Mouse (Mus musculus): Measurements from ENCODE around the gene Gm17304. TPM values are rescaled to one million over a fixed set of nuclear protein-coding genes. Genes with fewer than 3 reads are reported as not detected.

The Gm17304 gene
- polyA plus RNA-seq, 1 experiment from 2014 or later: not detected

DNA sequence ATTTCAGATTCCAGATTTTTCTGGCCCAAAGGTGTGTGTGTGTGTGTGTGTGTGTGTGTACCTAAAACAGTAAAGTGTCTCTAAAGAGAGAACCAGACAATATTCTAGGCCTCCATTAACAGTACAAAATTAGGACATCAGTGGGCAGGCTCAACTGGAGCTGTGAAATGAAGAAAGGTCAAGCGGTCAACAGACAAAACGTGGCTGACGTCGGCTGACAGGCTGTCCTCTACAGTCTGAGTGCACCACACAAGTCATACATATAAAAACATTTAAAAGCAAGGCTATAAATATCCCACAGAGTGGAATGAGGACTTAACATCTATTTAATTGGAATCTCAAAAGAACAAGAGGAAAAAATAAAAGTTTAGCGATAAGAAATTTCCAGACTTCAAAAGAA, 1.8 kb upstream of the Gm17304 start:
- Histone ChIP-seq H3K9ac (replicated peaks; ENCODE audit: low read depth, low read length) (no peak overlapping the region), H3K4me3 (ENCODE audit: low read depth, low read length) (no peak overlapping the region), H3K36me3 (ENCODE audit: control insufficient read depth, insufficient read depth, low read length) (no peaks in the 10 kb centered on the region; the same call in 1 of the 2 replicates), H3K4me1 (ENCODE audit: control insufficient read depth, insufficient read depth, low read length) (no peaks in the 10 kb centered on the region), H3K27ac (ENCODE audit: low read length) (no peak overlapping the region), H3K4me2 (replicated peaks; ENCODE audit: low read depth, low read length) (no peak overlapping the region), H3K27me3 (ENCODE audit: control insufficient read depth, insufficient read depth, low read length) (no peaks in the 10 kb centered on the region), H3K9me3 (ENCODE audit: control insufficient read depth, low read depth, low read length) (no peaks in the 10 kb centered on the region)
- no peak for ATAC-seq (ENCODE audit: insufficient number of reproducible peaks, insufficient read depth, low FRiP score, low read depth)
- 73% methylated on average over 5 of the region's 5 CpGs for WGBS

DNA sequence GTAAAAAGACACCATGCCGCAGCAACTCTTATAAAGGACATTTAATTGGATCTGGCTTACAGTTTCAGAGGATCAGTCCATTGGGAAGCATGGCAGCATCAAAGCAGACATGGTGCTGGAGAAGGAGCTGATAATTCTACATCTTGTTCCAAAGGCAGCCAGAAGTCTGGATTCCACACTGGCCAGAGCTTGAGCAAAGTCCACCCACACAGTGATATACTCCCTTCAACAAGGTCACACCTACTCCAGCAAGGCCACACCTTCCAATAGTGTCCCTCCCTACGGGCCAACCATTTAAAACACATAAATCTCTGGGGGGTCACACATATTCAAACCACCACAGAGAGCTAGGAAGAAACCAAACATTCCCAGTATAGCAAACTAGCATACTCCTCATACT, 3.3 kb downstream of the Gm17304 start:
- Histone ChIP-seq H3K4me1 (ENCODE audit: control insufficient read depth, insufficient read depth, low read length) (no peaks in the 10 kb centered on the region), H3K9me3 (ENCODE audit: control insufficient read depth, low read depth, low read length) (no peaks in the 10 kb centered on the region), H3K36me3 (ENCODE audit: control insufficient read depth, insufficient read depth, low read length) (peaks cover 4% of the 10 kb centered on the region; the same call in 1 of the 2 replicates), H3K4me3 (ENCODE audit: low read depth, low read length) (no peak overlapping the region), H3K9ac (replicated peaks; ENCODE audit: low read depth, low read length) (no peak overlapping the region), H3K27me3 (ENCODE audit: control insufficient read depth, insufficient read depth, low read length) (no peaks in the 10 kb centered on the region), H3K4me2 (replicated peaks; ENCODE audit: low read depth, low read length) (no peak overlapping the region), H3K27ac (ENCODE audit: low read length) (no peak overlapping the region)
- 81% methylated on average over 2 of the region's 2 CpGs for WGBS
- no peak for ATAC-seq (ENCODE audit: insufficient number of reproducible peaks, insufficient read depth, low FRiP score, low read depth)

DNA sequence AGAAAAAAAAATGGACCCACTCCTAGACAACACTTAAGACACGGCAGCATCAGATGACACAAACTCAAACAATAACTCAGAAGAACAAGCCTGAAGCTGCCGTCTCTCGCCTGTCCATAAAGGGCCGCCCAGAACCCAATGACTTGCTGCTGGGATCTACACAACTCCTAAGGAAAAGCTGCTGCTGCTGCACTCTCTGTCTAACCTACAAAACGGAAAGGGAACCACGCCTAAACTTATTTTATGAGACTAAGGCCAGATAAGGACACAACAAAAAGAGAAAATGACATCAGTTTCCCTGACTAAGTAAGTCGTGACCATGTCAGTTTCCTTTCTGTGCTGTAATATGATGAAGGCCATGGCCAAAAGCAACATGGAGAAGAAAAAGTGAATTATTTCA, 5.7 kb downstream of the Gm17304 start:
- Histone ChIP-seq H3K36me3 (ENCODE audit: control insufficient read depth, insufficient read depth, low read length) (peaks cover 7% of the 10 kb centered on the region; the same call in 1 of the 2 replicates), H3K4me2 (replicated peaks; ENCODE audit: low read depth, low read length) (no peak overlapping the region), H3K27me3 (ENCODE audit: control insufficient read depth, insufficient read depth, low read length) (no peaks in the 10 kb centered on the region), H3K4me3 (ENCODE audit: low read depth, low read length) (no peak overlapping the region), H3K9ac (replicated peaks; ENCODE audit: low read depth, low read length) (no peak overlapping the region), H3K27ac (ENCODE audit: low read length) (no peak overlapping the region), H3K9me3 (ENCODE audit: control insufficient read depth, low read depth, low read length) (no peaks in the 10 kb centered on the region), H3K4me1 (ENCODE audit: control insufficient read depth, insufficient read depth, low read length) (no peaks in the 10 kb centered on the region)
- 74% methylated on average over 7 of the region's 7 CpGs for WGBS
- no peak for ATAC-seq (ENCODE audit: insufficient number of reproducible peaks, insufficient read depth, low FRiP score, low read depth)

DNA sequence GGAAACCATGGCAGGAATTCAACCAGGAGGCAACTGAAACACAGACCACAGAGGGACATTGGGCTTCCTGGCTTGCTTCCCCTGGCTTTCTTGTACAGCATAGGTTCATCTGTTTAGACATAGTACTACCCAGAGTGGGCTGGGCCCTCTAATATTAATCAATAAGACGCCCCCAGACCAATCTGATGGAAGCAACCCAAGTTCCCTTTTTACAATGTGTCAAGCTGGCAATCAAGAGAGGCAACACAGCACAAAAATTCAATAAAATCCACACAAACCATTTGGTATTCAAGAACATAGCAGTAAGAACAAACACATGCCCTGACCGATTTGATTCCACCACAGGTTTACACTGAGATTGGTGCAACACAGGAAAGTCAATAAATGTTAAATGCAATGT, 6.1 kb downstream of the Gm17304 start:
- Histone ChIP-seq H3K9me3 (ENCODE audit: control insufficient read depth, low read depth, low read length) (no peaks in the 10 kb centered on the region), H3K9ac (replicated peaks; ENCODE audit: low read depth, low read length) (no peak overlapping the region), H3K27me3 (ENCODE audit: control insufficient read depth, insufficient read depth, low read length) (no peaks in the 10 kb centered on the region), H3K36me3 (ENCODE audit: control insufficient read depth, insufficient read depth, low read length) (peaks cover 8% of the 10 kb centered on the region; the same call in 1 of the 2 replicates), H3K27ac (ENCODE audit: low read length) (no peak overlapping the region), H3K4me3 (ENCODE audit: low read depth, low read length) (no peak overlapping the region), H3K4me2 (replicated peaks; ENCODE audit: low read depth, low read length) (no peak overlapping the region), H3K4me1 (ENCODE audit: control insufficient read depth, insufficient read depth, low read length) (no peaks in the 10 kb centered on the region)
- 82% methylated on average over 2 of the region's 2 CpGs for WGBS
- ATAC-seq (ENCODE audit: insufficient number of reproducible peaks, insufficient read depth, low FRiP score, low read depth): no peak

DNA sequence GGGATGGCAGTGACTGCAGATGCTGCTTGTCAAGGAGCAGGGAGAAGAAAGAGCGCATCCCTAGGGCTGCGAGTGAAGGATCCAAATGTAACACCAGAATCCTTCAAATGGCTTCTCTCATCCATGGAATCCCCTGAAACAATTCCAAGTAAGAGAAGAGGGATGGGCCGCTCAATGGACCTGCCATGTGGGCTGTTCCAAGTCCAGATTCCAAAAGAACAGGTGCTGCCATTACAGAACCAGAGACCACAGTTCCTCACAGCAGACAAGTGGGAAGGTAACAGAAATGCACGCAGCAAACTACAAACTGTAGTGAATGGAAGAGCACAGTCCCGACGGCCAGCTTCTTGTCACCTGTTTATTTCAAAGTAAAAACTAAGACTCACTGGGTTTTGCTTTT, 11.5 kb downstream of the Gm17304 start:
- Histone ChIP-seq H3K4me1 (ENCODE audit: control insufficient read depth, insufficient read depth, low read length) (no peaks in the 10 kb centered on the region), H3K9me3 (ENCODE audit: control insufficient read depth, low read depth, low read length) (no peaks in the 10 kb centered on the region), H3K27me3 (ENCODE audit: control insufficient read depth, insufficient read depth, low read length) (no peaks in the 10 kb centered on the region), H3K4me3 (ENCODE audit: low read depth, low read length) (no peak overlapping the region), H3K27ac (ENCODE audit: low read length) (no peak overlapping the region), H3K36me3 (ENCODE audit: control insufficient read depth, insufficient read depth, low read length) (peaks cover 19% of the 10 kb centered on the region), H3K4me2 (replicated peaks; ENCODE audit: low read depth, low read length) (no peak overlapping the region), H3K9ac (replicated peaks; ENCODE audit: low read depth, low read length) (no peak overlapping the region)
- 87% methylated on average over 6 of the region's 6 CpGs for WGBS
- no peak for ATAC-seq (ENCODE audit: insufficient number of reproducible peaks, insufficient read depth, low FRiP score, low read depth)

DNA sequence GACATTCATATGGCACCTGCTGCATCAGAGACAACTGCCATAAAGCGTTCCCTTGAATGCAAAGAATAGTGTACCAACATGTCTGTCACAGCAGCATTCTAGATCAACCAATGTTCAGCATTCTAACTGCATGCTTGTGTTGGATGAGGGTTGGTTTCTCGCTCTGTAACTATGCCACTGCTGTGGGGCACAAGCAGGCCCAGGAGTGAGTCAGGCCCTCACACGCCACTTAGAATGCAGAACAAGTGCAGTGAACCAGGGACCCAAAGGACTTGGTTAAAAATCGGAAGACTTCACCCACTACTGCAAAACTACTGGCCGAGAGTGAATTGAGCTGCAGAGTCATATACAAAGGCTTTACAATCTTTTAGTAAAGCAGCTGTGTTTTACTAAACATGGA, 13.3 kb downstream of the Gm17304 start:
- Histone ChIP-seq H3K4me1 (ENCODE audit: control insufficient read depth, insufficient read depth, low read length) (no peaks in the 10 kb centered on the region), H3K4me3 (ENCODE audit: low read depth, low read length) (no peak overlapping the region), H3K27ac (ENCODE audit: low read length) (no peak overlapping the region), H3K4me2 (replicated peaks; ENCODE audit: low read depth, low read length) (no peak overlapping the region), H3K9ac (replicated peaks; ENCODE audit: low read depth, low read length) (no peak overlapping the region), H3K27me3 (ENCODE audit: control insufficient read depth, insufficient read depth, low read length) (no peaks in the 10 kb centered on the region), H3K9me3 (ENCODE audit: control insufficient read depth, low read depth, low read length) (no peaks in the 10 kb centered on the region), H3K36me3 (ENCODE audit: control insufficient read depth, insufficient read depth, low read length) (peaks cover 17% of the 10 kb centered on the region)
- ATAC-seq (ENCODE audit: insufficient number of reproducible peaks, insufficient read depth, low FRiP score, low read depth): no peak
- 90% methylated on average over 5 of the region's 5 CpGs for WGBS

DNA sequence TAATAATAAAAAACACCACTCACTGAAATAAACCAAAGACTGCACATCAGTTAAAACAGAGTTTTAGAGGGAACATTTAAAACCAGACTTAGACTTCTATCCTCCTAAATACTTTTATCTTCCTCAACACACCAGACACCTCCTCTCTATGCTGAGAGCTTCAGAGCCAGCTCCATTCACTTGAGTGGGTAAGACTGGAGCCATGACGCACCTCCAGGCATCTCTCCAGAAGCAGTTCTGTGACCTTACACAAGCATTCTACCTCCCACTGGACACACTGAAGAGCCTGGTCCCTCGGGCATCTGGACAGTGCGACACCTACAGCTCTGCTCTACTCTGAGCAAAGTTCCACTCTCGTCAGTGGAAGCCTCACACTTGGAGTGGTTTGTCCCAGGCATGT, 14.4 kb downstream of the Gm17304 start:
- 93% methylated on average over 4 of the region's 4 CpGs for WGBS
- H3K27me3 ChIP-seq (ENCODE audit: control insufficient read depth, insufficient read depth, low read length): no peaks in the 10 kb centered on the region
- ATAC-seq (ENCODE audit: insufficient number of reproducible peaks, insufficient read depth, low FRiP score, low read depth): no peak

DNA sequence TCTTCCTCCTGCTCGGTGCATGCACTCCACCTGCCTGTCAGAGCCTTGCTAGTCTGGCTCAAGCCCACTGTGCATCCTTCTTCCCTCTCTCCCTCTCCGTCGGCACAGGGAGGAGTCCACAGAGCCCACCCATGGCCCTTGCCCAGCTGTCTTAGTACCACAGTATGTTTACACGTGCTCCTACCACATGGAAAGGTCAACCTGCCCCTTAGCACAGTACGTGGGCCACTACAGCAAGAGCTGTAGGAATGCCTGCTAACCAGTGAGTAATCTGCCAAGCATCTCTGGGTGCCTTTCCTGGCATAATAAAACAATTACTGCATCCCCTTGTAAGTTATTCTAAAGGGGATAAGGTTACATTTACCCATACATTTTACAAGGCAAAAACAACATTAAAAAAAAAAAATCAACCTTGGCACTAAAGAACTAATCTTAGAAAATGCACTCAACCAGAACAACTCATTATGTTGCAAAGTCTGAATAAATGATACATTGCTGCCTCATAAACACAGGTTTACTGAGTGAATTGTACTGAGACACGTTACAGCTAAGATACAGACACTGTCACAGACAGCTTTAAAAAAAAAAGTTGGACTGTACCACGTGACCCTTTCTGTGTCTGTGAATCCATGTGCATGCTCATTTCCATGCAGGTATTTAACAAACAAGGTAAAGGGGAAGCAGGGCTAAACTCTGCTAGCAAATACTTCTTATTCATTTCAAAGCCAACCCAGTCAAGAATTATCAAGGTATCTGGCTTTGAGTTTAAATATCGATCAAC, 19.7 kb downstream of the Gm17304 start:
- Histone ChIP-seq H3K36me3 (ENCODE audit: control insufficient read depth, insufficient read depth, low read length) (peaks cover 12% of the 10 kb centered on the region), H3K27me3 (ENCODE audit: control insufficient read depth, insufficient read depth, low read length) (no peaks in the 10 kb centered on the region), H3K4me1 (ENCODE audit: control insufficient read depth, insufficient read depth, low read length) (no peaks in the 10 kb centered on the region), H3K27ac (ENCODE audit: low read length) (no peak overlapping the region), H3K9me3 (ENCODE audit: control insufficient read depth, low read depth, low read length) (no peaks in the 10 kb centered on the region), H3K9ac (replicated peaks; ENCODE audit: low read depth, low read length) (no peak overlapping the region), H3K4me2 (replicated peaks; ENCODE audit: low read depth, low read length) (no peak overlapping the region), H3K4me3 (ENCODE audit: low read depth, low read length) (no peak overlapping the region)
- WGBS: 74% methylated on average over 8 of the region's 8 CpGs
- no peak for ATAC-seq (ENCODE audit: insufficient number of reproducible peaks, insufficient read depth, low FRiP score, low read depth)

More for the DNA sequence above, 14.4 kb downstream of the Gm17304 start:
- H3K36me3 ChIP-seq (ENCODE audit: control insufficient read depth, insufficient read depth, low read length): peaks cover 17% of the 10 kb centered on the region
- H3K4me2 ChIP-seq (replicated peaks; ENCODE audit: low read depth, low read length): no peak overlapping the region
- no peak overlapping the region for H3K9ac ChIP-seq (replicated peaks; ENCODE audit: low read depth, low read length)
- no peak overlapping the region for H3K4me3 ChIP-seq (ENCODE audit: low read depth, low read length)
- H3K27ac ChIP-seq (ENCODE audit: low read length): no peak overlapping the region
- no peaks in the 10 kb centered on the region for H3K4me1 ChIP-seq (ENCODE audit: control insufficient read depth, insufficient read depth, low read length)
- H3K9me3 ChIP-seq (ENCODE audit: control insufficient read depth, low read depth, low read length): no peaks in the 10 kb centered on the region
